Mouse (Mus musculus): ENCODE results near the gene Dr1. TPM values are rescaled to one million over a fixed set of nuclear protein-coding genes. Genes with fewer than 3 reads are reported as not detected.

The Dr1 gene
- polyA plus RNA-seq, 1 experiment from 2014 or later, result 17.5 TPM

DNA sequence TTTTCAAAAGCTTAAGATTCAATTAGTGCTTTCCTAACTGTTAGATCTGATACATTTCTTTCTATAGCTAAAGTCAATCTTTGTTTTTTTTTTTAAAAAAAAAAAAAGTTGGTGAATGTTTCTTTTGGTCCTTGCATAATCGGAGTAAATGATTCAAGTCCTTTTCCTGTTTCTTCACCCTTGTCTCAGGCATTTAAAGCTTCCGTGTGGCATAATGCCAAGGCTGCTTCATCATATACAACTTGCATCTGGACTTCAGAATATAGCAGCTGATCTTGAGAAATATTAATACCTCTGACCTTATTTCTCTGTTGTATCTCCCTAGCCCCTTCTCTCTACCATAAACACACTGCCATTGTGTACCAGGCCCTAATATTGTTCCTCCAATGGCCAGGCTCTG is 18.3 kb downstream of the Dr1 start:
- H3K4me3 ChIP-seq (ENCODE audit: low read depth, low read length), result no peak overlapping the region
- no peaks in the 10 kb centered on the region for H3K27me3 ChIP-seq (ENCODE audit: insufficient read depth, low read length)
- ATAC-seq (no peak), DNase-seq (no peak)
- TF ChIP-seq EP300 (IDR thresholded peaks at IDR 0.05; ENCODE audit: low read depth) (no peak), CTCF (IDR thresholded peaks at IDR 0.05; ENCODE audit: low read depth) (no peak)
- H3K4me1 ChIP-seq (ENCODE audit: insufficient read depth), result no peaks in the 10 kb centered on the region
- H3K27ac ChIP-seq (ENCODE audit: low read depth), result no peak overlapping the region
- no peaks in the 10 kb centered on the region for H3K9me3 ChIP-seq (ENCODE audit: low read length)
- H3K9ac ChIP-seq (replicated peaks), result no peak overlapping the region
- no peaks in the 10 kb centered on the region; the same call in 1 of the 2 replicates for H3K36me3 ChIP-seq (replicated peaks; ENCODE audit: insufficient read depth, low read length)
- WGBS (ENCODE audit: insufficient replicate concordance), result 68% methylated on average over 2 of the region's 2 CpGs
- H3K4me2 ChIP-seq (ENCODE audit: low read depth, low read length), result no peak overlapping the region

DNA sequence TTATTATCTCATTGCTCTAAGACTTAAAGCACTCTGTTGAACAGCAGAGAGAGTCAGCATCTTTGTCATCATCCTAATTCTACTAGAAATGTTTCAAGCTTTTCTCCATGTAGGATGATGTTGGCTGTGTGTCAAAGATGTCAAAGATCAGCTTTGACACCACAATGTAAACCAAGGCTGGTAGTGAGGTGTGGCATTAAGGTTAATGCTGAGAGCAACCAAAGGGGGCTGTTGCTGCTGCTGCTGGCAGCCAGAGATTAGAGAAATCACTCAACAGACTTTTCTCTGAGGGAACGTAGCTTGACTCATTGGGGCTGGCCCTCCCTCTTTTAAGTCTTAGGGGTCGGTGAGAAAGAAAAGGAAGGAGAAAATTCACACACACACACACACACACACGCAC is 32.9 kb downstream of the Dr1 start:
- Histone ChIP-seq H3K27ac (ENCODE audit: low read depth) (no peak overlapping the region), H3K4me3 (ENCODE audit: low read depth, low read length) (no peak overlapping the region), H3K4me1 (ENCODE audit: insufficient read depth) (no peaks in the 10 kb centered on the region), H3K36me3 (replicated peaks; ENCODE audit: insufficient read depth, low read length) (no peaks in the 10 kb centered on the region), H3K27me3 (ENCODE audit: insufficient read depth, low read length) (no peaks in the 10 kb centered on the region), H3K9ac (replicated peaks) (no peak overlapping the region), H3K9me3 (ENCODE audit: low read length) (no peaks in the 10 kb centered on the region), H3K4me2 (ENCODE audit: low read depth, low read length) (no peak overlapping the region)
- WGBS (ENCODE audit: insufficient replicate concordance), result 47% methylated on average over 3 of the region's 3 CpGs
- ATAC-seq (no peak), DNase-seq (no peak)
- TF ChIP-seq CTCF (IDR thresholded peaks at IDR 0.05; ENCODE audit: low read depth), result no peak
- TF ChIP-seq EP300 (IDR thresholded peaks at IDR 0.05; ENCODE audit: low read depth), result no peak

DNA sequence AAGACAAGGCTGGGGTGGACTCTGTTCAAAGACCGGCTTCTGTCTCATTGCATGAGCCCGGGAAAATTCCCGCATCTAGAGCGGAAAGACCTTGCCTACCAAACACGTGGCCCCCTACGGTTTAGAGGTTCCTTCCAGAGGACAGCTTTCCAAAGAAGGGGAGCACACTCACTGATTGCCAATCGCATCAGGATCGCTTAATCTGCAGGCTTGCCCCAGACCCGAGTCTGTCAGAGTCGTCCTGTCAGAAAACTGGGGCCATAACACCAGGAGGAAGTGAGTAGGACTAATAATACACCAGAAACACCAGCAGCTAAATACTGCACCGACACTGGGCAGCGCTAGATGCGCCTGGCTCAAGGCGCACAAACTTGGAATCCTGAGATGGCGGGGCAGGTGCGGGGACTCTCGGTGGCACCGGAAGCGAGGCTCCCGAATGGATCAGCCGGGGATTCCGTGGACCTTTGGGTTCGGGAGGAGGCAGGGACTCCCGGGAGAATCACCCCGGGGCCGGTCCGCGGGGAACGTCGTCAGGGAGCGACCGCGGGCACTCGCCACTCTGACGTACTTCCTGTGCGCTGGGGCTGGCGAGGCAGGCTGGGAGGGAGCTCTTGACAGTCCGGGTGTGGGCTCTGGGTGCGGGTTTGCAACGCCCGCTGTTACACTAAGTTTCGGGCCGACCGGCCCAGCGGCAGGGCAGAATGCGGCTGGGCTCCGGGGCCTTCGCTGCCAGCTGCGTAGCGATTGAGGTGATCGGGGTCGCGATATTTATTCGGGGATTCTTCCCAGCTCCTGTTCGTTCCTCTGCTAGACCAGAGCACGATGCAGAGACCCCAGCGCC is 43.7 kb downstream of the Dr1 start, which contains the start of gene Pigg:
TSS of gene Pigg (plus strand) at position 386 of the 841 bp plus-strand sequence.
- peak within 1 kb of the TSS; percentile 93 for H3K9ac ChIP-seq (replicated peaks)
- peaks cover 4% of the 10 kb centered on the region; the same call in 1 of the 2 replicates for H3K36me3 ChIP-seq (replicated peaks; ENCODE audit: insufficient read depth, low read length)
- peak within 1 kb of the TSS; percentile 91 for H3K4me3 ChIP-seq (ENCODE audit: low read depth, low read length)
- H3K4me2 ChIP-seq (ENCODE audit: low read depth, low read length), result peak within 1 kb of the TSS; percentile 87
- no peaks in the 10 kb centered on the region for H3K9me3 ChIP-seq (ENCODE audit: low read length)
- WGBS (ENCODE audit: insufficient replicate concordance), result under 1% methylated on average over 57 of the region's 57 CpGs
- ATAC-seq (peak; percentile 100), DNase-seq (peak; percentile 94)
- TF ChIP-seq EP300 (IDR thresholded peaks at IDR 0.05; ENCODE audit: low read depth) (peak; percentile 56; the same call in 1 of the 2 replicates), CTCF (IDR thresholded peaks at IDR 0.05; ENCODE audit: low read depth) (peak; percentile 17; the same call in 1 of the 2 replicates)
- H3K4me1 ChIP-seq (ENCODE audit: insufficient read depth), result peaks cover 8% of the 10 kb centered on the region
- no peaks in the 10 kb centered on the region for H3K27me3 ChIP-seq (ENCODE audit: insufficient read depth, low read length)
- H3K27ac ChIP-seq (ENCODE audit: low read depth), result peak within 1 kb of the TSS; percentile 89

DNA sequence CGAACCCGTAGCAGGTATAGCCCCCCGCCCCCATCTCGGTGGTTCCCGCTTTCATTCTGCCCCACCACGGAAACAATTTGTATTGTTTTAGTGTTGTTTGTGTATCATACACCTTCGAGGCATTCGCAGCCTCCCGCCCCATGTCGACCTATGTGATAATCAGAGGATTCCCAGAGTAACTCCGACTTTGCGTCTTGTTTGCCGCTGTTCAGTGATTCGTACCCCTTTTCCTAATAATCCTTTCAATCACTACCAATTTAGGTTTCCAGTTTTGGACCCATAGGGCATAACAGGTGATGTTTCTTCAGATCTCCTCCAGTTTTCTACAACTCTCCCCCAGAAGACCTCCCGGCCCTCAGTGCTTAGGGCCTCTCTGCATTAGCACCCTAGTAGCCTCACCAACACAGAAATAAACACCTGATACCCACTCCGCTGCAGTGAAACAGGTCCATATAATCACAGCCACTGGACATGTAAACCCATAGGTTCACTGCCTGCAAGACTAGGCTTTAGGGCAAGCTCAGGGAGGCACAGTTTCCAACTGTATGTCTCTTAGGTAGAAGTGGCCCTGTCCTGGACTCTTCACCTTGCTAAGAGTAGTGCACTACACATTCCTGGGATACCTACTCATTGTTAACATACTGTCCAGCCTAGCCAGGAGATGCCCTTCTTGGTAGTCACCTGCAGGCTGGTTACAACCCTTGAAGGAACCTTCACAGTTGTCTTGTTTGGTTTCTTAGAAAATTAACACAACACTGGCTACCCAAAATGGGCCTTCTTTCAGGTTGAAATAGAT is 44.6 kb downstream of the Dr1 start:
- Histone ChIP-seq H3K9me3 (ENCODE audit: low read length) (no peaks in the 10 kb centered on the region), H3K27me3 (ENCODE audit: insufficient read depth, low read length) (no peaks in the 10 kb centered on the region), H3K4me2 (ENCODE audit: low read depth, low read length) (peak overlapping the region; percentile 87), H3K36me3 (replicated peaks; ENCODE audit: insufficient read depth, low read length) (peaks cover 9% of the 10 kb centered on the region; the same call in 1 of the 2 replicates), H3K4me1 (ENCODE audit: insufficient read depth) (peaks cover 8% of the 10 kb centered on the region), H3K27ac (ENCODE audit: low read depth) (peak overlapping the region; percentile 89), H3K4me3 (ENCODE audit: low read depth, low read length) (peak overlapping the region; percentile 91), H3K9ac (replicated peaks) (peak overlapping the region; percentile 93)
- DNase-seq (no peak), ATAC-seq (peak; percentile 28)
- 5% methylated on average over 16 of the region's 16 CpGs for WGBS (ENCODE audit: insufficient replicate concordance)
- no peak for TF ChIP-seq CTCF (IDR thresholded peaks at IDR 0.05; ENCODE audit: low read depth)
- TF ChIP-seq EP300 (IDR thresholded peaks at IDR 0.05; ENCODE audit: low read depth), result no peak

Other genes with a start within 250 kb of the Dr1 start
- gene Mtf2, start 203.2 kb upstream of the Dr1 start, polyA plus RNA-seq (2015; fragmentation: Nextera tagmentation; extraction: Ambion mirVana), result 21.7 and 22.8 TPM in 2 replicates
- 47.2 and 58.2 TPM in 2 replicates for gene Tmed5, start 136.3 kb upstream of the Dr1 start, polyA plus RNA-seq (2015; fragmentation: Nextera tagmentation; extraction: Ambion mirVana)
- 3.7 and 3.9 TPM in 2 replicates for gene Ccdc18, start 136.0 kb upstream of the Dr1 start, polyA plus RNA-seq (2015; fragmentation: Nextera tagmentation; extraction: Ambion mirVana)
- gene Pigg, start 43.7 kb downstream of the Dr1 start, polyA plus RNA-seq (2015; fragmentation: Nextera tagmentation; extraction: Ambion mirVana), result 1.7 and 1.9 TPM in 2 replicates
- gene Gm42517, start 99.0 kb downstream of the Dr1 start, polyA plus RNA-seq (2015; fragmentation: Nextera tagmentation; extraction: Ambion mirVana), result 0.14 TPM in 1 of 2 replicates, not detected in the other
- 0.06 and 0.15 TPM in 2 replicates for gene Pde6b, start 119.5 kb downstream of the Dr1 start, polyA plus RNA-seq (2015; fragmentation: Nextera tagmentation; extraction: Ambion mirVana)
- 411 and 430 TPM in 2 replicates for gene Atp5k, start 165.6 kb downstream of the Dr1 start, polyA plus RNA-seq (2015; fragmentation: Nextera tagmentation; extraction: Ambion mirVana)
- 0.30 and 0.41 TPM in 2 replicates for gene Mfsd7a, start 180.0 kb downstream of the Dr1 start, polyA plus RNA-seq (2015; fragmentation: Nextera tagmentation; extraction: Ambion mirVana)
- gene Pcgf3, start 192.3 kb downstream of the Dr1 start, polyA plus RNA-seq (2015; fragmentation: Nextera tagmentation; extraction: Ambion mirVana), result 3.8 and 5.0 TPM in 2 replicates